Mouse (Mus musculus) frontal cortex, postnatal 25 days (tissue): ENCODE results near the gene Aak1.
A peak's percentile ranks its signal among the peaks of the same experiment; 100 is the strongest.

Experiments used
- DNase-seq, 2 experiments: peaks; one replicate each; pipeline ENCODE4 v3.0.0; 2022; ENCODE audit warnings: low spot score in 2 of 2

The Aak1 gene

GRCm38 (mm10) chr6:86848915-86849644 is at the start of gene Aak1:
TSS of gene Aak1 (plus strand) at chr6:86849517.
- peak; percentile 87 to 89 for DNase-seq

GRCm38 (mm10) chr6:86800467-86800866 is 48.9 kb upstream of the Aak1 start:
- DNase-seq, result no peak

- DNase-seq, result no peak
Measured at GRCm38 (mm10) chr6:86801431-86801830, 47.9 kb upstream of the Aak1 start.

GRCm38 (mm10) chr6:86804646-86805045 is 44.7 kb upstream of the Aak1 start:
- DNase-seq, result no peak

- DNase-seq, result peak; percentile 49 to 78
Measured at GRCm38 (mm10) chr6:86806455-86807086, 42.7 kb upstream of the Aak1 start.

- DNase-seq, result no peak
Measured at GRCm38 (mm10) chr6:86812919-86813318, 36.4 kb upstream of the Aak1 start.

- peak in 1 of 2 experiments; percentile 33 for DNase-seq
Measured at GRCm38 (mm10) chr6:86813341-86813740, 36.0 kb upstream of the Aak1 start.

- DNase-seq, result no peak
Measured at GRCm38 (mm10) chr6:86814926-86815325, 34.4 kb upstream of the Aak1 start.

GRCm38 (mm10) chr6:86815436-86815835 is 33.9 kb upstream of the Aak1 start:
- DNase-seq, result no peak

GRCm38 (mm10) chr6:86816586-86816985 is 32.7 kb upstream of the Aak1 start:
- DNase-seq, result no peak

GRCm38 (mm10) chr6:86818914-86819313 is 30.4 kb upstream of the Aak1 start:
- DNase-seq, result no peak

- DNase-seq, result no peak
Measured at GRCm38 (mm10) chr6:86819926-86820325, 29.4 kb upstream of the Aak1 start.

- DNase-seq, result no peak
Measured at GRCm38 (mm10) chr6:86820690-86821089, 28.6 kb upstream of the Aak1 start.

- DNase-seq, result peak; percentile 62 to 70
Measured at GRCm38 (mm10) chr6:86822285-86823050, 26.8 kb upstream of the Aak1 start.

GRCm38 (mm10) chr6:86823051-86823431 is 26.3 kb upstream of the Aak1 start:
- no peak for DNase-seq

GRCm38 (mm10) chr6:86823824-86824223 is 25.5 kb upstream of the Aak1 start:
- no peak for DNase-seq

- no peak for DNase-seq
Measured at GRCm38 (mm10) chr6:86824401-86824800, 24.9 kb upstream of the Aak1 start.

GRCm38 (mm10) chr6:86827432-86827831 is 21.9 kb upstream of the Aak1 start:
- no peak for DNase-seq

GRCm38 (mm10) chr6:86829768-86830167 is 19.5 kb upstream of the Aak1 start:
- DNase-seq, result no peak

- DNase-seq, result no peak
Measured at GRCm38 (mm10) chr6:86830738-86831500, 18.4 kb upstream of the Aak1 start.

GRCm38 (mm10) chr6:86832802-86833502 is 16.4 kb upstream of the Aak1 start:
- no peak for DNase-seq
